Mouse (Mus musculus) CH12.LX (cell line): ENCODE results near the gene Dusp15.
A peak's percentile ranks its signal among the peaks of the same experiment; 100 is the strongest.

Experiments
- CHD2 ChIP-seq: IDR thresholded peaks from 2 replicates; pipeline ENCODE4 v1.6.1; 2011; ENCODE audit warnings: low read length, improper control_type of control experiment
- CTCF ChIP-seq, 2 experiments: IDR thresholded peaks in 1 of 2; conservative IDR thresholded peaks in 1 of 2; 2 replicates each; pipeline ENCODE4 v1.5.1; 2011 to 2012; ENCODE audit warnings: low read depth in 2 of 2, low read length in 2 of 2, improper control_type of control experiment in 1 of 2, inconsistent platforms in 1 of 2, mild to moderate bottlenecking in 1 of 2, moderate library complexity in 1 of 2
- ETS1 ChIP-seq: conservative IDR thresholded peaks from 2 replicates; pipeline ENCODE4 v1.6.1; 2012; ENCODE audit warnings: low read depth, mild to moderate bottlenecking, inconsistent platforms, low read length, improper control_type of control experiment, moderate library complexity
- MAFK ChIP-seq: IDR thresholded peaks from 2 replicates; pipeline ENCODE4 v1.6.1; 2011; ENCODE audit warnings: low read length, improper control_type of control experiment; ENCODE audit not compliant: insufficient replicate concordance
- SIN3A ChIP-seq: IDR thresholded peaks from 2 replicates; pipeline ENCODE4 v1.6.1; 2012; ENCODE audit warnings: low read length, improper control_type of control experiment, inconsistent platforms
- USF2 ChIP-seq: conservative IDR thresholded peaks from 2 replicates; pipeline ENCODE4 v1.6.1; 2011; ENCODE audit warnings: low read depth, low read length, improper control_type of control experiment
- ZNF384 ChIP-seq: IDR thresholded peaks from 2 replicates; pipeline ENCODE4 v1.6.1; 2012; ENCODE audit warnings: low read depth, low read length, improper control_type of control experiment, inconsistent platforms

GRCm38 (mm10) chr2:152906274-152907037 lies 45.0 kb downstream of the Dusp15 start:
- no peak for TF ChIP-seq CTCF (conservative IDR thresholded peaks at IDR 0.05 in 1 of 2, IDR thresholded peaks at IDR 0.05 in 1 of 2; ENCODE audit: low read depth in 2 of 2, low read length in 2 of 2)
- no peak for TF ChIP-seq ZNF384
- TF ChIP-seq MAFK: no peak
- TF ChIP-seq USF2: no peak
- TF ChIP-seq ETS1: peak; percentile 24; the same call in 1 of the 2 replicates
- TF ChIP-seq SIN3A: no peak
- TF ChIP-seq CHD2: no peak
